Mouse (Mus musculus): ENCODE data around the gene Acsl5.

The Acsl5 gene

DNA sequence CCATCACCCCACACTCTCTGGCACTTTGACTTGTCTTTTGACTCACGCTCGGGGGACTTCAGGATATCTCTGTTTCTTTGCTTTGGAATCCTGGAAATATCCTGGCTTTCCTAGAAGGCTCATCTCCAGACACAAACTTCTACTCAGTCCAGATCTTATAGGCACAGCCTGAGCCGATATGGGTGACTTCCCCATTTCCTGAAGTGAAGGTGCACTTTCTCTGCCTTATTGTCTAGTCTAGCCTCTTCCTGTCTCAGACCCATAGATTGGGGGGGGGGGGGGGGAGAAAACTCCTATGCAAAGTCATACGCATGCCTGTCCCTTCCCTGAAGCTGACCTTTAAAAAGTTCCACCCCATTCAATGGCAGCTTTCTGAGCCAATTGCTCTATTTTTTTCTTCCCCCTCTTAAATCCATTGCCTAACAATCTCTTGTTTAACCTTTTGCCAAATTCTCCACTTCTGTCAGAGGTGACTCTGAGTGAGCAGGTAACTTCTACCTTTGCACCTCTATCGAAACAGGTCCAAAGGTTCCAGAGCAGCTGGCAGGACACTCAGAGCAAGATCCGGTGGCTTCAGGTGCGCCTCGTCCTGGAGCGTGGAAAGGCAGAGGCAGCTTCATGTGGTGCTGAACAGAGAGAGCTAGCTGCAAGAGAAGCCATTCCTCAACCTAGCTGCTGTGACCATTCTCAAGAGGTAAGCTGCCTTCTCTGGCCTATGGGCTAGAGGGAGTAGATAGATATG lies at the start of gene Acsl5:
Gene Acsl5 (plus strand): TSS at position 556 of the 742 bp plus-strand sequence.
- no peak for DNase-seq

DNA sequence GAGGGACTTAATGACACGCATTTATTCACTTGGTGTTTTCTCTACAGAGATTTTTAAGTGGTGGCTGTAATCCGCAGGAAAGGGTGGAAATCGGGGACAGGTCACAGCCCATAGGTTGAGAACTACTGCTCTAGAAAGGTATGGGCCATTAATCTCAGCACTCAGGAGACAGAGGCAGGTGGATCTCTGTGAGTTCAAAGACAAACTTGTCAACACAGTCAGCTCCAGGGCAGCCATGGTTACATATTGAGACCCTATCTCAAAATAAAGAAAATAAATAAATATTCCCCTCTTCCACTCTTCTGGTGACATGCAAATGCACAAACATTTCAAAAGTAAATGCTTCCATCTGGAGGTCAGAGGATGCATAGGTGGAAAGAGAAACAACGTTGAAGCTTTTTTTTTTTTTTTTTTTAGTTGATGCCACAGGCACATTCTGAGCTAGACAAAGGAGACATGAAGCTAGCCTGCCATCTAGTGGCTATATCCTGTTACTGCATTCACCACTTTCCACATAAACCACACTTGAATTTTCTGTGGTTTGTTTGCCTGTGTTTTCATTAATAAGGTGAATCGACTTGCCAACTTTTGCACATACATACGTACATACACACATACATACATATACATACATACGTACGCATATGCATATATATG lies 45.1 kb upstream of the Acsl5 start:
- peak; percentile 30 for DNase-seq

DNA sequence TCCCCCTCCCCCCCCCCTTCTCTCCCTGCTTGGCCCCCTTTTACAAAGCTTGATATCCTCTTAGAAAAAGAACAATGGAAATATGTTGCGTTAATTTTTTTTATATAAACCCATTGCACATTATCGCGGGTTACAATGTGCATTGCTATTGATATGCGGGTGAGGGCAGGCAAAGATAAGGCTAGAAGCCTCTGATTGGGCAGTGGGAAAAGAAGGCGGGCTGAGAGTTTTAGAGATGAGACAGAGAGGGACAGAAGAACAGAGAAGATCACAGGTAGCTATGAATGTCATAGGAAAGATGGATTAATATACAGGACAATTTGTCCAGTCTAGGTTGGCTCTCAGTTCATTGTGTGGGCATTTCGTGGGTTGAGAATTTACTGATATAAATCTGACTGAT lies 44.5 kb upstream of the Acsl5 start:
- no peak for DNase-seq

DNA sequence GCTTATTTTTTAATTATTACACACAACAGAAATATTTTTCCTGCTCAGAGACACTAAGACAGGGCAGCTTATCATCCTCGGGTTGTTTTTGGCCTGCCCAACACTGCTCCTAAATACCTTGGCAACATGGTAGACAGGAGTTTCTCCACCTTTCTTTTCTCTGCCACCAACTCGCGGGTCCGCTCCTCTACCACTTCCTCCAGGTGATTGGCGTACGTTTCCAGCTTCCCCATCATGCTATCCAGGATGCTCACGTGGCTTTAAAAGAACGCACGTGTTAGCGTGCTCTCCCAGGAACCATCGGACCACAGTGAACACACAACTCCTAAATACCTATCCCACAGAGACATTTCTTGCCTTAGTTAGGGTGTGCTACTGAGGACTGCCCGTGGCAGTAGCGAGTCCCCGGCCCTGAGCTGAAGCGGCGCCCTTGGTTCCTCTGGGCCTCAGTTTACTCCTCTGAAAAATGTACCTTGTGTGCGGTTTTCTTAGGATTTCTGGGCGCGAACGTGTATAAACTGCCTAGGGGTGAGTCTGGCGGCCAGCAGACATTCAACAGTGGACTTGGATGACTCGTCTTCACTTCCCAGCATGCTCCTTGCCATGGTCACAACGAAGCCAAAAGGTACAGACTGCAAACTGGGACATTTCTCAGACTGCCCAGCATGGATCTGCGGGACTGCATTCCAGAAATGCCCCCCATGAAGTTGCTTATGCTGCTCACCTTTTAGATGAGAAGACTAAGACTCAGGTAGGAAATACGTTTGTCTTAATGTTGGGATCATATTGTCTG lies 43.8 kb upstream of the Acsl5 start:
- no peak for DNase-seq

DNA sequence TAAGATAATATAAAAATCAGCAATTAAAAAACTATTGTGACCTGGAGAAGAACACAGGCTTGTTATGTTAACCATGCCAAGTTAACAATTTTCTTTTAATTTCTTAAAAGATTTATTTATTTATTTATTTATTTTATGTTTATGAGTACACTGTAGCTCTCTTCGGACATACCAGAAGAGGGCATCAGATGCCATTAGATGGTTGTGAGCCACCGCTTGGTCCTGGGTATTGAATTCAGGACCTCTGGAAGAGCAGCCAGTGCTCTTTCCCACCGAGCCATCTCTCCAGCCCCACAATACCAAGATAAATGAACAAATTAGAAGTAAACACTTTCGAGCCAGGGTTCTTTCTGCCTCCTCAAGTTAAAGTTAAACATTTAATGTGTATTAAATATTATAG lies 43.1 kb upstream of the Acsl5 start:
- no peak for DNase-seq

DNA sequence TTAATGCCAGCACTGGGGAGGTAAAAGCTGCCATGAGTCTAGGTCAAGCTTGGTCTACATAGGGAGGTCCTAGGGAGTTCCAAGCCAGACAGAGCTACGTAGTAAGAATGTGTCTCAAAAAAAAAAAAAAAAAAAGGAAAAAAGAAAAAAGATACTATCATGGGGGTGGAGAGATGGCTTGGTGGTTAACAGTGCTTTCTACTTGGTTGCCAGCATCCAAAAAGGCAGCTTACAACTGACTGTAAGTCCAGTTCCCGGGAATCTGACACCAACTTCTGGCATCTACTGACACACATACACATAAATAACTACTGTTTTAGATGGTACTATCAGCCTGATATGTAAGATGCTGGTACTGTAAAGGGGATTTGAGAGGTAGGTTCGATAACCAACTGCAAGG lies 42.7 kb upstream of the Acsl5 start:
- no peak for DNase-seq

DNA sequence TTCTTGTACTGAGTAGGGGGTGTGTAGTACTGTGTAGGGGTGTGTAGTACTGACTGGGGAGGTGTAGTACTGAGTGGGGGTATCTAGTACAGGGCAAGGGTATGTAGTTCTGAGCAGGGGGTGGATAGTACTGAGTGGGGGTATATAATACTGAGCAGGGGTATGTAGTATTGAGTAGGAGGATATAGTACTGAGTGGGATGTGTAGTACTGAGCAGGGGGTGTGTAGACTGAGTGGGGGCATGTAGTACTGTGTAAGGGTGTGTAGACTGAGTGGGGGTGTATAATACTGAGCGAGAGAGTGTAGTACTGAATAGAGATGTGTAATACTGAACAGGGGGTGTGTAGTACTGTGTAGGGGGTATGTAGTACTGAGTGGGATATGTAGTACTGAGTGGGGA lies 40.0 kb upstream of the Acsl5 start:
- no peak for DNase-seq

DNA sequence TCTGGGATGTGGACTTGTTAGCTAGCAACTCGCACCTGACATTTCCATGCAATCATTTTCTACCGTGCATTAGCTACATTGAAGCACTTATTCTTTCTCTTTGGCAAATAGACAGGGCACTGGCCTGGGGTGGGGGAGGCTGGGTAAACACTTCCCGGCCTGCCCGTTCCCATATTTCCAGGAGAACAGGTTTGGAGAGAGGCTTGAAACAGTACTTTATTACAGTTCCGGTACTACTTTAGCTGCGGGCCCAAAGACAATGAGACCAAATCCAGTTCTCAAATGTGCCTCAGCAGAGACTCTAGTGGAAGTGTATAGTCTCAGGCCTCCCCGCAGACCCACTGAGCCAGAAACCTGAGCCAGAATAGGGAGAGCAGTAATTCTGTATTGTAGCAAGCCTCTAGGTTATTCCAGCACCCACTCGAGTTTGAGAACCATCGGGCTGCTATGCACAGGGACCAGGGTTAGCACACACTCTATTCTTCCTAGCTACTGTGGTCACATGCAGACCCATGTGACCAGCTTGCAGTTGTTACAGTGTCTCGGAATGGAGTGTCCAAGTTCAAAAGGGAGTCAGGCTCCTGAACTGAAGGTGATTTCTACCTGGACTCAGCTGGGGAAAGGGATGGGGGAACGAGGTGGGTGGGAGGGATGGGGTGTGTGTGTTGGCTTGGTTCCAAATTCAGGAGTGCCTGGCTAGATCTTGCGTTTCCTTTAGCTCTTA lies 38.0 kb upstream of the Acsl5 start:
- DNase-seq, result no peak

DNA sequence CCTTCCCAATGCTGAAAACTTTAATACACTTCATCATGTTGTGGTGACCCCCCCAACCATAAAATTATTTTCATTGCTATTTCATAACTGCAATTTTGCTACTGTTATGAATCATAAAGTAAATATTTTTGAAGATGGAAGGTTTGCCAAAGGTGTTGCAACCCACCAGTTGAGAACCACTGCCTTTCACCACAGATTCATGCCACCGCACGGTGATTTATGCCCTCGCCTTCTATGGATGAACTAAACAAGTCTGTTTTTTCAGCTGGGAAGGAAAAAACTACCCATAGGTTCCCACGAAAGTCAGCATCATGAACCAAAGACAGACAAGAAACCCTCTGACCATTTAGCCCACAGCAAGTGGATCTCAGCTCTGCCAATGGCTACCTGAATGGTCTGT lies 34.9 kb upstream of the Acsl5 start:
- no peak for DNase-seq

DNA sequence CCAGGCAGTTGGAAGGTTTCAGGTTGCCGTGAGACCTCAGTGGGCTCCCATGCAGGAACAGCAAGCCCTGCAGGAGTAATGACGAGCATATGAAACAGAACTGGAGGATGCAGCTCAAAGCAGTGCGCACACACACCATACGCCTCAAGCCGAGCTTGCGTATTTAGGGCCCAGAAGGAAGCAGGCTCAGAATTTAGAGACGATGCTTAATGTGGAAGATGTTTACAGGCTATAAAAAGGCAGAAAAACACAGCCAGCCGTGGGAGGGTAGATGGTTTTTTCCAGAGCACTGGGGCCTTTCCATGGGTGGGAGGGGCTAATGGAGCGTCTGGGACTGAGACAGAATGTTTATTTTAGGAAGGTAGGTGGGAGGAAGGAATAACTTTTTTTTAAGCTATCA lies 34.4 kb upstream of the Acsl5 start:
- no peak for DNase-seq

DNA sequence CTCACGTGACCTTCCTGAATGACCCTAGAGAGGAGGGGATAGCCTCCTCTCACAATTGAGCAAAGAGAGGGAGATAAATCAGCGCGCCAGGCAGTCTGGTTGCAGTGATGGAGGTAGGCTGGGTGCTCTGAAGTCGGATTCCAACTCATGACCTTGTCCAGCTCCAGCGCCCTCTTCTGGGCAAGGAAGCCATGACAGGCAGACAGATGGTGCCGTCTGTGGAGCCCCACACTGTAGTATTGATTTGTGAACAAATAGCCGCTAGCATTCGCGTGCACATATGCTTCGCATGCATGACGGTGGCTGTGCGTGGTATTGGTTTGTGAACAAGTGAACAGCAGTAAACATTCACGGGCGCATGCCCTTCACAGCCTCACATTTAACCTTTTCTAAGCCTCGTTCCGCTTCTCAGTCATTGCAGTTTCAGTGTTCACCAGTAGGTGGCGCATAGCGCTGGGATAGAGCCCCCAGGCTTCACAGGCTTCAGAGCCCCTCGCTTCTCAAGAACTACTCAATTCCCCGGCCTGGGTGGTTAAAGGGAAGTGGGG lies 33.5 kb upstream of the Acsl5 start:
- DNase-seq, result peak; percentile 68

DNA sequence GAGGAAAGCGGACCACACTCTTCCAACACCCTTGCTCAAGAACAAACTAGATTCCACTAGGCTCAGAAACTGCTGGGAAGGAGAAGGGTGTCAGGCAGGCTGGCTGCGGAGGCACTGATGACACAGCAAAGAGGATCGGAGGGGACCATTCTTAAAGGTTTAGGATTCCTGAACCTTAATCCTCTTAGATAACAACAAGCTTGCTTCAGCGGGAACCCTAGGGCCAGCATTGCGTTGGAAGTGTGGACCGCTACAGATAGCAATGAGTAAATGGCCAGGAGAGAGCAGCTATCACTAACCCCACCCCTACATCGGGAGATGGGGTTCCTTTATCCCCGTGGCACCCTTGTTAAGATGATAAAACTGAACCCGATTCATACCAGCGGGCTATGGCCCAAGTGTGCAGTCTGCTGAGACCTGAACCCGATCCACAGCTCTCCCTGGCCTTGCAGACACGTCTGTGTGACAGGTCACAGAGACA lies 33.0 kb upstream of the Acsl5 start:
- no peak for DNase-seq

DNA sequence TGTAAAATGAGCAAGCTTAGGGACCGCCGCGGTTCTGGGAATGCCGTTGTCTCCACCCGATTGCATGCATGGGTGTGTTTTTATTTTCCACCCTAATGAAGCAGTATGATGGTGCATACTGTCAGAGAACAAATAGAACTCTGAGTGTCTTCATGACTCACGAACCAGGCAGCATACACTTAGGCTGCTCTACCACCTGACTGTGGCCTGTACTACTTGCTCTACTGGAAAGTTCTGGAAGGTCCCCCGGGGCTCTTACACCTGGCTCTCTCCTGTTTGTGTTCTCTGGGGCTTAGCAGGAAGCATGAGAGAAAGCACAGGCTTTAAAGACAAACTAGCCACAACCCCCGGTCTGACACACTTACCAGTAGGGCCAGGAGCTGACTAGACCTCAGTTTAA lies 32.4 kb upstream of the Acsl5 start:
- no peak for DNase-seq

DNA sequence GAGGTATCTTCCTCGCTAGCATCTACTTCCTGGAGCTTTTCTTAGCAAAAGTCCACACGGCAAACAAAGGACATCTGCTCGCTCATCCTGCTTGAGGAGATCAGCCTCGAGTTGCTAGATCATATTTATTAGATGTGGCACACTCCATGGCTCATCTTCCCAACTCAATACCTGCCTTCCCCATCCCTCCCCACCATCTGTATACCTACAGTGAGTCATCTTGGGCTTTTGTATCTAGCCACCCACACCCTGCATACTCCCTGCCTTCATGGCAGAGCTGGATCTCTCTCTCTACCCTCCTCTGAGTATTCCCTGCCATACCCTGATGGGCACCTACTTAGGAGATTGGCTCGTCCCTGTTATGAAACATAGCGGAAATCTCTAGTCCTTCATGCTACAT lies 30.5 kb upstream of the Acsl5 start:
- DNase-seq, result no peak

DNA sequence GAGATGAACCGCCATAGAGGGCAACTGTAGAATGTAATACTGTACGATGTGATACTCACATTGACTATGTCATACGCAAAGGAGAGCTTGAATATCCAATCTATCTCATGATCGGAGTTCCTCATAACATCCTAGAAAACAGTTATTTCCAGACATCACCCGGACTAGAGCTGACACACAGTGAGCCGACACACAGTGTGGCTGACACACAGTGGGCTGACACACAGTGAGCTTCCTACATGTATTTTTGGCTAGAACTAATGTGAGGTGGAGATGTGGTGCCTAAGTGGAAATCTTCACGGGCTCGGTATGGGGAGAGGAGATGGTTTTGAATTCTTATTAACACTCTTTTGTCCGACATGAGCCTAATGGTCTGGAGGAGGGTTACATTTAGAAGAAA lies 29.5 kb upstream of the Acsl5 start:
- no peak for DNase-seq

DNA sequence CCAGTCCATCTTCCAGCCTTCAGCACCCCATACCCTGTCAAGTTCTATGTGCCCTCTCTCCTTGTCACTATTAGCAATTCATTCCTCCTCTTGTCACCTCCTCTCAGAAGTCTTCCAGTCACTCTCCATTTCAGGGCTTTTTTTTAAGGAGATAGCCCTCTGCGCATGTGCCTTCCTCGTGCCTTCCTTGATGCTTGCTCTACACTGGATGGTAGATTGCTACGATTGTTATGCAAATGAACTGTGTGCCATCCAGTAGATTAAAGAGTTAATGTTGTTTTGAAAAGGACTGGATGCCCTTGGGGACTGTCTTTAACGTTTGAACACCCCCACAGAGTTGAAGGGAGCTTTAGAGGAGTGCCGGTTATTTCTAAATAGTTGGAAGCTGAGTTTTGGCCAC lies 25.1 kb upstream of the Acsl5 start:
- no peak for DNase-seq

DNA sequence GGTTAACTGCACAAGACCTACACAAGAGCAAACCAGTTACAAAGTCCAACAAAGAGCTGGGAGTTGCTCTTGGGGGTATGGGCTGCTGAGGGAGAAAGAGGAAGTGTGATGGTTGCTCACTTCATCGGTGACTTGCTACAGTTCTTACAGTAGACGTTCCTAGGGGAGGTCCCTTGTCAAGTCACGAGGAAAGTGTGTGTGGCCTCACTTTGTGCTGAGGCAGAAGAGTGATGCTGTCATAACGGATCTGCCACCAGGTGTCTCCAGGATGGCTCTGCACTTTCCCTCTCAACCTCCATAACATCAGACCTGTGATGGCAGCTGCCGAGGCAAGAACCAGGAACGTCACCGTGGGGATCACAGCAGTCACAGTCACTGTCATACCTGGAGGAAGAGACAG lies 24.6 kb upstream of the Acsl5 start:
- DNase-seq, result no peak

DNA sequence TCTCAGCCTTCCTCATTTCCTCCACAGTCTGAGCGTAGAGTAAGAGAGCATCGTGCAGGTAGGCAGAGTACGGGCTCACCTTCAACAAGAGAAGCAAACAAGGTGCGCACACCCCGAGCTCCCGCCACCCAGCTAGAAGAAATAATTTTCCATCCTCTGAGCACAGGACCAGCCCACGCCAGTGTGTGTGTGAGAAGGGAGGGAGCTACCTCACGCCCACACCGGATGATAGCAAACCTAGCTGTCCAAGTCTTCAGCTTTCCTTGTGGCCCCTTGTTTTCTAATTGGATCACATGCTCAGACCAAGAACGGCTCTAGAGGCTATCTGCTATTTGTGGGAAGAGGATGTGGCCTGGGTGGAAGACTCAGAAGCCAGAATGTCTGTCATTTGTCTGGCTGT lies 20.7 kb upstream of the Acsl5 start:
- no peak for DNase-seq

DNA sequence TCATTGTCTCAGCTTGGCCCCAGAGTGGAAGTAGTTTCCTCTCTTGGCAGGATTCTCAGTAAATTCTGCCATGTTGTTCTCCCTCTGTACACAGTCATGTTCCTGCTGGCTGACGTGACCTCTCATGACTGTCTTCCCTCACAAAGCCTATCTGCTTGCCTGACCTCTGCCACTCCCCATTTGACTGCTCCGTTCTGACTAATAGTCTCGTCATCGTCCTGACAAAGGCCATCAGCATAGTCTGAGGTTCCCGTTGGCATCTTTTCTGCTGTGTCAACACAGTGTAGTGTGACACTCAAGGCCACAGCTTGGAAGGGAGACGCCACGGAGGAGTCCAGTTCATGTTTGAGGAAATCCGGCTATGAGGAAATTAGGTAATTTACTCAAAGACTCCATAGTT lies 19.6 kb upstream of the Acsl5 start:
- DNase-seq, result no peak

DNA sequence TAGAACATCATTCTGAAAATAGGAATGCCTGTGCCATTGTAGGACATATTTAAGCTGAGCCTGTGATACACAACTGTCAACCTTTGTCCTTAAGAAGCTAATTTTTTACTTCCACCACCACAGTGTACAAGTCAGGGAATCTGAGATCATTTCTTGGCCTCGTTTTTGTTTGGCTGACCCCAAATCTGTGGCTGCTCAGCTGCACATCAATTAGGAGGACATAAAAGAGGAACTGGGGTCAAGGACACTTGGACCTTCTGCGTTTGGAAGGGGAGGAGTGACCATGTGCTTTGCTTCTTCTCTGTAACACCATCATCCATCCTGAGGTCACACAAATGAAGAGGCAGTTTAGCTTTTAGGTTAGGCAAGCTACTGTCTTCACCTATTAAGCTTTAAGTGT lies 15.7 kb upstream of the Acsl5 start:
- DNase-seq, result no peak

DNA sequence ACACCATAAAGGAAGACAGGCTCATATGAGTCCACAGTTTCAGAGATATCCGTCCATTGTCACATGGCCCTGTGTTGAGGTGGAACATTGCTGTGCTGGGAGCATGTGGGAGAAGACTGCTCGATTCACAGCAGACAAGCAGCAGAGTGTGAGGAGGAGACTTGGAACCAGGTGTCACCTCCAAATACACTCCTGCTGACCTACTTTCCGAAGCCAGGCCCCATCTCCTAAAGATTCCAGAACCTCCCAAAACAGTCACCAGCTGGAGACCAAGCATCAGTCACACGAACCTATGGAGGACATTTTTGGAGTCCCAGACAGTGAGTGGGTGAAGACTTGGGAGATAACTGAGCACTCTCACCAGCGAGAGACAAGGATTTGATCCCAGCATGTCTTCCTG lies 15.2 kb upstream of the Acsl5 start:
- no peak for DNase-seq

DNA sequence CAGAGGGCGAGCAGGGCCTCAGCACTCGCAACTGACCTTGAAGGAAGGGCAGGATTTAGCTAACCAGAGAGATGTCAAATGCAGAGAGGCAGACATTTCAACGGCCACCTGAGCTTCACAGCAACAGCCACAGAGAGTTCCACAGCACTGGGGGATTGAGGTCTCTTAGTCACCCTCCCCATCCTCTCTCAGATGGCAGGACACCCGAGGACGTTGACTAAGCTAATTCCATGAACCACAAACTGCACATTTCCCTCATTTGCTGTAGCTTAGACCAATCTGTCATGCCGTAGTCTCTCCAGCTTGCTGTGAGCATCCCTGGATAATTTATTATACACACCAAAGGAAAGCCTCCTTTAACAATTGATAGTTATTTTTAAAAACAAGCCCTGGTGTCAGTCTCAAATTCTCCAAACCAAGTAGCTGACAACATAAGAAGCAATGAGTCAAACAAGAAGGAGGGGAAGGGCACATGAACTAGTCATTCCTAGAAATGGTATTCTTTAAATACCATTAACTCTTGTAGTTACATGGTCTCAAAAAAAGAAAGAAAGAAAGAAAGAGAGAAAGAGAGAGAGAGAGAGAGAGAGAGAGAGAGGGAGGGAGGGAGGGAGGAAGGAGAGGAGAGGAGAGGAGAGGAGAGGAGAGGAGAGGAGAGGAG lies 11.8 kb upstream of the Acsl5 start:
- no peak for DNase-seq
